Mouse (Mus musculus): Measurements from ENCODE around the gene Arfip1. TPM values are rescaled to one million over a fixed set of nuclear protein-coding genes. Genes with fewer than 3 reads are reported as not detected.

The Arfip1 gene
- polyA plus RNA-seq, 1 experiment from 2014 or later = 27.3 TPM

GRCm38 (mm10) chr3:84471146-84471545 lies 111.3 kb downstream of the Arfip1 start:
- Histone ChIP-seq H3K4me1 (ENCODE audit: control insufficient read depth, insufficient read depth, low read length) (peaks cover 6% of the 10 kb centered on the region; the same call in 1 of the 2 replicates), H3K27me3 (ENCODE audit: control insufficient read depth, insufficient read depth, low read length) (no peaks in the 10 kb centered on the region)
- WGBS = 91% methylated on average over 4 of the region's 4 CpGs

GRCm38 (mm10) chr3:84468111-84468453 lies 114.3 kb downstream of the Arfip1 start:
- DNase-seq (no peak), ATAC-seq (ENCODE audit: low FRiP score, low TSS enrichment) (no peak)
- Histone ChIP-seq H3K4me1 (ENCODE audit: control insufficient read depth, insufficient read depth, low read length) (peaks cover 6% of the 10 kb centered on the region; the same call in 1 of the 2 replicates), H3K36me3 (ENCODE audit: control insufficient read depth, insufficient read depth, low read length) (no peaks in the 10 kb centered on the region), H3K4me3 (replicated peaks; ENCODE audit: low read depth, low read length) (no peak overlapping the region), H3K9me3 (ENCODE audit: control insufficient read depth, low read length) (no peaks in the 10 kb centered on the region), H3K4me2 (ENCODE audit: low read length) (no peak overlapping the region), H3K27me3 (ENCODE audit: control insufficient read depth, insufficient read depth, low read length) (no peaks in the 10 kb centered on the region), H3K27ac (replicated peaks; ENCODE audit: low read depth, low read length) (no peak overlapping the region), H3K9ac (replicated peaks; ENCODE audit: low read length) (no peak overlapping the region)
- WGBS = 11% methylated on average over 4 of the region's 4 CpGs

More at GRCm38 (mm10) chr3:84471146-84471545, 111.3 kb downstream of the Arfip1 start:
- no peak overlapping the region for H3K4me3 ChIP-seq (replicated peaks; ENCODE audit: low read depth, low read length)
- ATAC-seq (ENCODE audit: low FRiP score, low TSS enrichment) = no peak
- no peak overlapping the region for H3K9ac ChIP-seq (replicated peaks; ENCODE audit: low read length)
- no peaks in the 10 kb centered on the region for H3K9me3 ChIP-seq (ENCODE audit: control insufficient read depth, low read length)
- H3K4me2 ChIP-seq (ENCODE audit: low read length) = no peak overlapping the region
- H3K27ac ChIP-seq (replicated peaks; ENCODE audit: low read depth, low read length) = no peak overlapping the region
- no peak for DNase-seq
- no peaks in the 10 kb centered on the region for H3K36me3 ChIP-seq (ENCODE audit: control insufficient read depth, insufficient read depth, low read length)

GRCm38 (mm10) chr3:84467419-84468110 lies 114.9 kb downstream of the Arfip1 start:
- no peak for DNase-seq
- no peaks in the 10 kb centered on the region for H3K27me3 ChIP-seq (ENCODE audit: control insufficient read depth, insufficient read depth, low read length)
- H3K9ac ChIP-seq (replicated peaks; ENCODE audit: low read length) = no peak overlapping the region
- H3K36me3 ChIP-seq (ENCODE audit: control insufficient read depth, insufficient read depth, low read length) = no peaks in the 10 kb centered on the region
- H3K4me1 ChIP-seq (ENCODE audit: control insufficient read depth, insufficient read depth, low read length) = peaks cover 6% of the 10 kb centered on the region; the same call in 1 of the 2 replicates
- no peak overlapping the region for H3K4me3 ChIP-seq (replicated peaks; ENCODE audit: low read depth, low read length)
- WGBS = 54% methylated on average over 10 of the region's 10 CpGs
- no peak overlapping the region for H3K4me2 ChIP-seq (ENCODE audit: low read length)
- H3K9me3 ChIP-seq (ENCODE audit: control insufficient read depth, low read length) = no peaks in the 10 kb centered on the region
- no peak overlapping the region for H3K27ac ChIP-seq (replicated peaks; ENCODE audit: low read depth, low read length)
- no peak for ATAC-seq (ENCODE audit: low FRiP score, low TSS enrichment)

DNA sequence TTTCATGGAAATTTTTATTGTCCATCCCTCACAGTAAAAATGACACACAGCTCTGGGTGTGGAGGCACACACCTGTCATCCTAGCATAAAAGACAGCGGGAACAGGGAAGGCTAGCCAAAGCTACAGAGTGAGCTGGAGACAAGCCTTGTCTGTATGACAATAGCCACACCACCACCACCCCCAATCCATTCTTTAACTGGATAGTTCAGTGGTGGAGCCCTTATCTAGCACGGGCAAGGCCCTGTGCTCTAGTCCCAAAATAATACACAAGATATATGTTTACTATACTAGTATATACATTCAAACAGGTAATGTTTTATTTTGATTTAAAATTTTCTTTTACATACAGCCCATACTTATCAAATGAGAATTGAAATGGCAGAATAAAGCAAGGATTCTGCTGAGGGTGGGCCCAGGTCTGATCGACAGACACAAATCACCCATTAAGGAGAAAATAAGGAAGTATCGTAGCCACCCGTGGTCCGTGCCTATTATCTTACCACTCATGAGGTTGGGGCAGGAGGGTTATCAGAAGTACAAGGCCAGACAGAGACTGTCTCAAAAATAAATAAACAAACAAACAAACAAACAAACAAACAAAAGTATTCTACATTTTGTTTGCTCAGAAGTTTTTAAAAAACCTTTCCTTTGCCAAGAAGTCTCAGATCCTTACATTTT lies 116.5 kb downstream of the Arfip1 start:
- ATAC-seq (ENCODE audit: low FRiP score, low TSS enrichment) (no peak), DNase-seq (no peak)
- WGBS = 78% methylated on average over 6 of the region's 6 CpGs
- no peaks in the 10 kb centered on the region for H3K9me3 ChIP-seq (ENCODE audit: control insufficient read depth, low read length)
- no peak overlapping the region for H3K27ac ChIP-seq (replicated peaks; ENCODE audit: low read depth, low read length)
- no peak overlapping the region for H3K4me2 ChIP-seq (ENCODE audit: low read length)
- no peaks in the 10 kb centered on the region for H3K36me3 ChIP-seq (ENCODE audit: control insufficient read depth, insufficient read depth, low read length)
- peaks cover 9% of the 10 kb centered on the region for H3K4me1 ChIP-seq (ENCODE audit: control insufficient read depth, insufficient read depth, low read length)
- no peaks in the 10 kb centered on the region for H3K27me3 ChIP-seq (ENCODE audit: control insufficient read depth, insufficient read depth, low read length)
- no peak overlapping the region for H3K4me3 ChIP-seq (replicated peaks; ENCODE audit: low read depth, low read length)
- no peak overlapping the region for H3K9ac ChIP-seq (replicated peaks; ENCODE audit: low read length)

- ATAC-seq (ENCODE audit: low FRiP score, low TSS enrichment) = no peak
- no peaks in the 10 kb centered on the region for H3K27me3 ChIP-seq (ENCODE audit: control insufficient read depth, insufficient read depth, low read length)
- H3K4me2 ChIP-seq (ENCODE audit: low read length) = no peak overlapping the region
Measured at GRCm38 (mm10) chr3:84461687-84462086, 120.7 kb downstream of the Arfip1 start.

DNA sequence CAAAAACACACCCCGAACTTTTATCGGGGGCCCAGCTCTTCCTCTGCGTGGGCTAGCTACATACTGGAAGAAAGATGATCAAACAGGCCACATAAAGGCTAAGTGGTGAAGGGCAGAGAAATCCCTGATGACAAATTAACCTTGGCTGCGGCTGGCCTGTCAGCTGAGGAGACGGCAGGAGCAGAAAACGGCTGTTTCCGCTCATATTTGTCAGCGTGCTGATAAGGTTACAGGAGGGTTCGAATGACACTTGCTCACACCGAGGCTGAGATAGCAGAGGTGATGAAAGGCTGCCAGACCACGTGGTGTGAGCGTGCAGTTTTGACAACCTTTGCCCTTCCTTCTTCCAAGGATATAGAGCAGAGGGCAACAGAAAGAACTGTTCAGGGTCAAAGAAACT lies 121.5 kb downstream of the Arfip1 start:
- Histone ChIP-seq H3K36me3 (ENCODE audit: control insufficient read depth, insufficient read depth, low read length) (no peaks in the 10 kb centered on the region), H3K4me3 (replicated peaks; ENCODE audit: low read depth, low read length) (no peak overlapping the region), H3K27ac (replicated peaks; ENCODE audit: low read depth, low read length) (no peak overlapping the region), H3K9ac (replicated peaks; ENCODE audit: low read length) (no peak overlapping the region), H3K4me2 (ENCODE audit: low read length) (no peak overlapping the region), H3K9me3 (ENCODE audit: control insufficient read depth, low read length) (no peaks in the 10 kb centered on the region), H3K4me1 (ENCODE audit: control insufficient read depth, insufficient read depth, low read length) (peaks cover 3% of the 10 kb centered on the region; the same call in 1 of the 2 replicates), H3K27me3 (ENCODE audit: control insufficient read depth, insufficient read depth, low read length) (no peaks in the 10 kb centered on the region)
- DNase-seq (no peak), ATAC-seq (ENCODE audit: low FRiP score, low TSS enrichment) (no peak)
- whole genome bisulfite sequencing = 40% methylated on average over 12 of the region's 12 CpGs

More at GRCm38 (mm10) chr3:84461687-84462086, 120.7 kb downstream of the Arfip1 start:
- no peak overlapping the region for H3K9ac ChIP-seq (replicated peaks; ENCODE audit: low read length)
- DNase-seq = no peak
- 36% methylated on average over 4 of the region's 4 CpGs for WGBS
- H3K27ac ChIP-seq (replicated peaks; ENCODE audit: low read depth, low read length) = no peak overlapping the region
- no peak overlapping the region for H3K4me3 ChIP-seq (replicated peaks; ENCODE audit: low read depth, low read length)
- no peaks in the 10 kb centered on the region for H3K36me3 ChIP-seq (ENCODE audit: control insufficient read depth, insufficient read depth, low read length)
- no peaks in the 10 kb centered on the region for H3K9me3 ChIP-seq (ENCODE audit: control insufficient read depth, low read length)
- H3K4me1 ChIP-seq (ENCODE audit: control insufficient read depth, insufficient read depth, low read length) = peaks cover 3% of the 10 kb centered on the region; the same call in 1 of the 2 replicates

DNA sequence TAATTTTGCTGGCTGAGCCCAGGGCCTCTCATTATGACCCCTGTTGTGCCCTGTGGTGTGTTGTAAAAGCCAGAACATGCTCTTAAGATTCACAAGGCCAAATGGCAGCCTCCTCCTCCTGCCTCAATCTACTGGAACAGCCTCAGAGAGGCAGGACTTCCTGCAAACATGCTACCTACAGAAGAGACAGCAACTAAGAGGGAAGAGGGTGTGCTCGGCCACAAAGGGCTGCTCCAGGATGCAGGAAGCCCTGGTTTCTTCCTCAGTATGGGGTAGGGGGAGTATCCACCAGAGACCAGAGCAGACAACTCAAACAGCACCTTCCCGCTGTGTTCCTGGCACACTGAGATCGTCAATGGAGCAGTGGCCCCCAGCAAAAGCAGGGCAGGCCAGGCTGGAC lies 121.9 kb downstream of the Arfip1 start:
- H3K36me3 ChIP-seq (ENCODE audit: control insufficient read depth, insufficient read depth, low read length) = no peaks in the 10 kb centered on the region
- WGBS = 39% methylated on average over 3 of the region's 3 CpGs
- no peak overlapping the region for H3K4me3 ChIP-seq (replicated peaks; ENCODE audit: low read depth, low read length)
- H3K9ac ChIP-seq (replicated peaks; ENCODE audit: low read length) = no peak overlapping the region
- no peaks in the 10 kb centered on the region for H3K9me3 ChIP-seq (ENCODE audit: control insufficient read depth, low read length)
- DNase-seq (no peak), ATAC-seq (ENCODE audit: low FRiP score, low TSS enrichment) (no peak)
- peaks cover 3% of the 10 kb centered on the region; the same call in 1 of the 2 replicates for H3K4me1 ChIP-seq (ENCODE audit: control insufficient read depth, insufficient read depth, low read length)
- H3K27me3 ChIP-seq (ENCODE audit: control insufficient read depth, insufficient read depth, low read length) = no peaks in the 10 kb centered on the region
- H3K4me2 ChIP-seq (ENCODE audit: low read length) = no peak overlapping the region
- H3K27ac ChIP-seq (replicated peaks; ENCODE audit: low read depth, low read length) = no peak overlapping the region

DNA sequence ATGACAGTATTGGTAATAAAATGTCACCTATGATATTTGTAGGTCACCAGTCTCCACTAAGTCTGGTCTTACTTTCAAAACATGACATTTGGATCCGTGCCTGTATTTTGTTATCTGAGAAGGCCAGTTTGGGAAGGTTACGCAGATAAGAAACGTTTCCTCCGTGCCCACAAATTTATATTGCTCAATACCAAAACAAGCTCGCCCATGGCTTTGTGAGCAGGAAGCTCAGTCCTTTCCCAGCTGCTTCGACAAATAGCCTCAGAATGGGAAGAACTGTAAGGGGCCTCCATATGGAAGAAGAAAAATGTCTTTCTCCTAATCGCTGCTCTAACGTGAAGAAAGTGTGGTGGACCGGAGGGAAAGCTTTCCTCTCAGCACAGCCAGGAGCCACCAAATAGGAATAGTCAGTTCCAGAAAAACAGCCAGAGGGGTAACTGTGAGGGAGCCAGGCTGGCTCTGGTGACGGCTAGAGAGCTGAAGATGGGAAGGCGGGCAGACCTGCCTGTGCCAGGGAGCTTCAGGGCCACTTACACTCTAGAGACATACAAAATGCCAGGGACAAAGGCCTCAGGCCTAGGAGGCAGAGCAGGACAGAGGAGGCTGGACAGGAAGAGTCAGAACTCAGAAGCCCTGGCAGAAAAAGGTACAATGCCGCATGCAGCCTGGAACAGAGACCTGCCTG lies 126.5 kb downstream of the Arfip1 start:
- no peak for DNase-seq
- no peak for ATAC-seq (ENCODE audit: low FRiP score, low TSS enrichment)
- Histone ChIP-seq H3K9me3 (ENCODE audit: control insufficient read depth, low read length) (no peaks in the 10 kb centered on the region), H3K4me3 (replicated peaks; ENCODE audit: low read depth, low read length) (no peak overlapping the region), H3K27ac (replicated peaks; ENCODE audit: low read depth, low read length) (no peak overlapping the region), H3K9ac (replicated peaks; ENCODE audit: low read length) (no peak overlapping the region), H3K27me3 (ENCODE audit: control insufficient read depth, insufficient read depth, low read length) (no peaks in the 10 kb centered on the region), H3K36me3 (ENCODE audit: control insufficient read depth, insufficient read depth, low read length) (no peaks in the 10 kb centered on the region), H3K4me2 (ENCODE audit: low read length) (no peak overlapping the region), H3K4me1 (ENCODE audit: control insufficient read depth, insufficient read depth, low read length) (no peaks in the 10 kb centered on the region)
- 82% methylated on average over 12 of the region's 12 CpGs for WGBS
